Mouse (Mus musculus) small intestine, adult 2 months (tissue): Measurements from ENCODE around the gene Sar1b. TPM values are rescaled to one million over a fixed set of nuclear protein-coding genes. Genes with fewer than 3 reads are reported as not detected.
A peak's percentile ranks its signal among the peaks of the same experiment; 100 is the strongest.
"Not testable (repeated sequence)": the region's sequence is repeated elsewhere in the genome, so short reads cannot be mapped to it uniquely, and the experiment has no call there.

Experiments used
- H3K27ac ChIP-seq: fragments of 200-500 bp; 2 replicates; pipeline ENCODE4 v1.5.1; 2012; ENCODE audit warnings: low read depth, low read length, control low read depth, inconsistent platforms; ENCODE audit not compliant: insufficient read depth
- H3K27me3 ChIP-seq: fragments of 200-500 bp; 2 replicates; pipeline ENCODE4 v1.6.1; 2012; ENCODE audit warnings: mild to moderate bottlenecking, moderate library complexity, low read length, inconsistent platforms; ENCODE audit not compliant: control insufficient read depth, insufficient read depth
- H3K36me3 ChIP-seq: fragments of 200-500 bp; 2 replicates; pipeline ENCODE4 v1.6.1; 2012; ENCODE audit warnings: mild to moderate bottlenecking, low read length, control low read depth, inconsistent platforms; ENCODE audit not compliant: control insufficient read depth, insufficient read depth
- H3K4me1 ChIP-seq: fragments of 200-500 bp; 2 replicates; pipeline ENCODE4 v1.6.1; 2012; ENCODE audit warnings: low read length, inconsistent platforms, mixed read lengths; ENCODE audit not compliant: control insufficient read depth, insufficient read depth, insufficient read length
- H3K4me3 ChIP-seq: fragments of 200-500 bp; 2 replicates; pipeline ENCODE4 v1.5.1; 2012; ENCODE audit warnings: low read depth, mild to moderate bottlenecking, control low read depth, inconsistent platforms, low read length, moderate library complexity
- CTCF ChIP-seq: fragments of 200-500 bp; IDR thresholded peaks from 2 replicates; pipeline ENCODE4 v1.5.1; 2012; ENCODE audit warnings: low read depth, mild to moderate bottlenecking, control low read depth, inconsistent platforms, low read length, moderate library complexity, mixed read lengths; ENCODE audit not compliant: insufficient replicate concordance, insufficient read length; ENCODE audit errors: extremely low read depth
- POLR2A ChIP-seq: fragments of 200-500 bp; IDR thresholded peaks from 2 replicates; pipeline ENCODE4 v1.6.1; 2012; ENCODE audit warnings: low read depth, mild to moderate bottlenecking, control low read depth, inconsistent platforms, low read length, moderate library complexity
- WGBS: fragments of 180-500 bp; shearing (Covaris S2); methylation state at CpG from one replicate; pipeline ENCODE4 v1.1.7; 2018; 5-methylcytosine and 5-hydroxymethylcytosine counted together
- polyA plus RNA-seq: library from polyadenylated mRNA; depleted of rRNA; stranded (reverse); fragments of >200 nt; gene quantifications from 2 replicates; pipeline ENCODE4 v1.2.3, GENCODE M21; 2012

The Sar1b gene
- polyA plus RNA-seq, 1 experiment, result 19.9 TPM

DNA sequence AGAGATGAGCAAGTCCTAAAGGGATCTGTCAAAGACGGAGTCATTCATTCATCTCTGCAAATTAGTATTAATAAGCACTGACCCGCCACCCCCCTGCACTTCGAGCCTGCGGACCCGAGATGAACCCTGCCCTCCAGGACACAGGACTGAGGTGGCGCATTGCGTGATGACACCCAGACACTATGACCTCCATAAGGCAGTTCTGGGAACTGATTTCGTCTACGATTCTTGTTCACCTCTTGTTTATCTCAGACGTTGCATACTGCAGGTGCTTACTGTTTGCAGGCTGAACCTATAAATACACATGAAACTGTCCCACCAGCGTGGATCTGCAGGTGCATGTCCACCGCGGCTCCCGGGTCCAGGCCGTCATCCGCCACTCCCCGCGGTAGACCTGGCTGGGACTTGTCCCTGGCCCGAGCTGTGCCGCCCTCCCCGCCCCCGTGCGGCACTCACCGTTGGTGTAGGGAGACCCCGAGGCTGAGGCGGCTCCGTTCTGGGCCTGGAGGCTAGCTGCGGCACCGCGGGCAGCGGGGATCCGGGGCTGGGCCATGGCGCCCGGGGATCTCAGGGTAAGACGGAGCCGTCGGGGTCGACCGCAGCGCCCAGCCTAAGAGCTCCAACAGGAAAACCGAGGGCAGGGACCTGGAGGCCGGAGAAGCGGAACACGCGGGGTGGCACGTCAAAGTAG, 7.7 kb upstream of the Sar1b start:
- H3K4me3 ChIP-seq, result peak overlapping the region; percentile 87
- peaks cover 4% of the 10 kb centered on the region; the same call in 1 of the 2 replicates for H3K36me3 ChIP-seq
- under 1% methylated on average over 46 of the region's 46 CpGs for WGBS
- no peaks in the 10 kb centered on the region for H3K27me3 ChIP-seq
- TF ChIP-seq CTCF (no peak), POLR2A (no peak)
- peak overlapping the region; percentile 89 for H3K27ac ChIP-seq
- H3K4me1 ChIP-seq, result peaks cover 11% of the 10 kb centered on the region; the same call in 1 of the 2 replicates

DNA sequence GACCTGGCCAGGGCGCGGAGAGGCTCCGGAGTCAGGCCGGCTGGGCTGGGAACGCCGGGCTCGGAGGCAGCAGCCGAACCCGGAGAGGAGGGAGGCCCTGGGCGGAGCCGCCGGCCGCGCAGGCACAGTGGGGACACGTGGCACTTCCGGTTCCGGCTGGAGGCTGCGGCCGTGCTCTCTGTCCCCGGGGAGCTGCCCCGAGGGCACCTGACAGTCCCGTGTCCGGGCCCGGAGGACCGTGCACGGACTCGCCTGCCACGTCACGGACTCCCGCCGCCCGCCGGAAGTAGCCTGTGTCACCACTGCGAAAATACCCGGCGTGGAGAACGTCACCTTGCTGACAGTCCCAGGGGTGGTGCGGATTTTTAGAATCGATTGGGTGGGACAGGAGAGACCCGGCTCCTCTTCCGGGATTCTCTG, 7.1 kb upstream of the Sar1b start:
- Histone ChIP-seq H3K4me3 (peak overlapping the region; percentile 87), H3K36me3 (peaks cover 4% of the 10 kb centered on the region; the same call in 1 of the 2 replicates), H3K27ac (peak overlapping the region; percentile 96), H3K4me1 (peaks cover 11% of the 10 kb centered on the region; the same call in 1 of the 2 replicates), H3K27me3 (no peaks in the 10 kb centered on the region)
- under 1% methylated on average over 41 of the region's 41 CpGs for WGBS
- TF ChIP-seq CTCF (no peak), POLR2A (peak; percentile 55; the same call in 1 of the 2 replicates)

DNA sequence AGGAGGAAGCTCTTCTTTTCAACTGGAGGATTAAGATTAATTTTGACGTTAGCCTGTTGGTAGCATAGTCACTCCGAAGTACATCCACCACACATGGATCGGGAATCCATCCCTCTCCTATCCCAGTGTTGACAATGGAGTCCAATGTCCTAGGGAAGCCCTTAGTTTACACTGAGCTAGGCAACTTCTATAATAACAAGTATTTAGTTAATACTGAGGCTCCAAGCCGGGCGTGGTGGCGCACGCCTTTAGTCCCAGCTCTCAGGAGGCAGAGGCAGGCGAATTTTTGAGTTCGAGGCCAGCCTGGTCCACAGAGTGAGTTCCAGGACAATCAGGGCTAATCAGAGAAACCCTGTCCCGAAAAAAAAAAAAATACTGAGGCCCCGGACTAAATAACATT, 6.5 kb upstream of the Sar1b start:
- TF ChIP-seq CTCF (no peak), POLR2A (no peak)
- H3K36me3 ChIP-seq, result peaks cover 4% of the 10 kb centered on the region; the same call in 1 of the 2 replicates
- 53% methylated on average over 11 of the region's 11 CpGs for WGBS
- peaks cover 11% of the 10 kb centered on the region; the same call in 1 of the 2 replicates for H3K4me1 ChIP-seq
- H3K27ac ChIP-seq, result peak overlapping the region; percentile 96
- peak overlapping the region; percentile 87 for H3K4me3 ChIP-seq
- no peaks in the 10 kb centered on the region for H3K27me3 ChIP-seq

DNA sequence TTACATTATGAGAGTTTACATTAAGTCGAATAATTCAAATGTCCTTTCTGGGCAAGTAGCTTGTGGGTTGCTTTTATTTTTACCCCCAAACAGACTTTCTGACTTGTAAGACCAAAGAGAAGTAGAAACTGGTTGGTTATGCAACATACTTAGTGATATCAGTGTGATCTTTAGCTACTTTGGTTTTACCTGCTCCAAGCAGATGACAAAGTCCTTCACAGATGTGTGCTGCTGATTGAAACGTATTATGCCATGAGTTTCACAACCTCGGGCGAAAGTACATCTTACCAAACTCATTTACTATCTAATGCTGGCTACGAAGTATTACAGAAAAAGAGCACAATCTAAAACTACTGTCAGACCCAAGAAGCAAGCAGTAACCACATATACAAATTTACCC, 5.9 kb upstream of the Sar1b start:
- no peak overlapping the region for H3K4me3 ChIP-seq
- H3K4me1 ChIP-seq, result peaks cover 11% of the 10 kb centered on the region; the same call in 1 of the 2 replicates
- H3K36me3 ChIP-seq, result peaks cover 4% of the 10 kb centered on the region; the same call in 1 of the 2 replicates
- H3K27ac ChIP-seq, result peak overlapping the region; percentile 96
- no peaks in the 10 kb centered on the region for H3K27me3 ChIP-seq
- TF ChIP-seq POLR2A (no peak), CTCF (no peak)
- 39% methylated on average over 5 of the region's 5 CpGs for WGBS

DNA sequence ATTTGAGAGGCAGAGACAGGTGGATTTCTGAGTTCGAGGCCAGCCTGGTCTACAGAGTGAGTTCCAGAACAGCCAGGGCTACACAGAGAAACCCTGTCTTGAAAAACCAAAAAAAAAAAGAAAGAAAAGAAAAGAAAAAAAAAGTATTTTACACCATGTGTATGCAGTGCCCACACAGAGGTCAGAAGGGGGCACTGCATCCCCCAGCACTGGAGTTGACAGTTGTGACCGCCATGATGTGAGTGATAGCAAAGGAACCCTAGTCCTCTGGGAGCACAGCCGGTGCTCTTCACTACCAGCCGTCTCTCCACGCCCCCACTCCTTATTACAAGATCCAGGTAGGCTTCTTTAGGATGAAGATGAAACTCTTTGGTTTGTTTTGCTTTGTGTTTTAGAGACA, 5.3 kb upstream of the Sar1b start:
- H3K27me3 ChIP-seq, H3K36me3 ChIP-seq, H3K4me3 ChIP-seq: not testable (repeated sequence)
- 89% methylated on average over 5 of the region's 5 CpGs for WGBS
- Histone ChIP-seq H3K27ac (peak overlapping the region; percentile 66; the same call in 1 of the 2 replicates), H3K4me1 (peaks cover 11% of the 10 kb centered on the region; the same call in 1 of the 2 replicates)

DNA sequence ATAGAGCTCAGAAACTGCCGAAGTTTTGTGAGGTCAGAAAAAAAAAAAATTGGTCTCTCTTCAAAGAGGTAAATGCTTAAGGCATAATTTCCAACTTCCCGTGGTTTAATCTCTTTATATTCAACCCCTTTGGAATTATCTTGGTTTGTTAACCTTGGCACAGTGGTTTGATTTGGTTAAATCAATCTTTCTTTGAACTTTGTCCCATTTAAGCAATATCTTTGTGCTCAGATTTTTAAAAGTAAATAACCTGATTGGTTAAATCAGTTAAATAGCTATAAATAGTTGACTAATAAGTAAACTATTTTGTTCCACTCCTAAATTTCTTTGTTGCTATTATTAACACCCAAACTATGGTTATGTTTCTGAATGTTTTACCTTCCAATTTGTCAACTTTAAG, 4.2 kb upstream of the Sar1b start:
- Histone ChIP-seq H3K27ac (peak overlapping the region; percentile 68), H3K36me3 (no peaks in the 10 kb centered on the region), H3K4me3 (no peak overlapping the region), H3K4me1 (peaks cover 11% of the 10 kb centered on the region; the same call in 1 of the 2 replicates), H3K27me3 (no peaks in the 10 kb centered on the region)
- 13% methylated on average over 2 of the region's 2 CpGs for WGBS
- TF ChIP-seq CTCF (no peak), POLR2A (no peak)

DNA sequence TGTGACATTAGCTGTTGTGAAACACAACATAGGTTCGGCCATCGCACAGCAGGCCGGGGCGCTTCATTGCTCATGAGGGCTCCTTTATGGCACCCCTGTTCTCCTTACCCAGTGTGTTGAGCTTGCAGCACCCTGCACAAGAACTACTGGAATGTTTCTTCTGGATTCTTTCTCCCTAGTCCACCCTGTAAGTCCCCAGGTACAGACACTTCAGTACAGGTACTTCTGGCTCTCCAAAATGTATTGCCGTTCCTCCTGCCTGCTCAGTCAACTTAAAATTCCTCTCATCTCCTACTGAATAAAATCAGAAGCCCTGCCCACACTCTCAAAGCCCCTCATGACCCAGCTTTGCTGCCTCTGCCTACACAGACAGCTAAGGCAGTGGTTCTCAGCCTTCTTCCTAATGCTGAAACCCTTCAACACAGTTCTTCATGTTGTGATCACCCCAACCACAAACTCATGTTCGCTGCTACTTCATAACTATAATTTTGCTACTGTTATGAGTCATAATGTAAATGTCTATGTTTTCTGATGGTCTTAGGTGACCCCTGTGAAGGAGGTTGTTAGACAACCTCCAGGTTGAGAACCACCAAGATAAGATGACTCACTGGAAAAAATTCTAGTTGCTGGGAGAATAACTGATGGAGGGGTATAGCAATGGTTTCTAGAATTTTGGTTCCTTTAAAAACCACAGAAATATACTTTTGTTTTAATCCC, 3.4 kb upstream of the Sar1b start:
- H3K36me3 ChIP-seq, result no peaks in the 10 kb centered on the region
- WGBS, result 40% methylated on average over 6 of the region's 6 CpGs
- H3K27me3 ChIP-seq, result no peaks in the 10 kb centered on the region
- TF ChIP-seq CTCF, result no peak
- no peak for TF ChIP-seq POLR2A
- H3K4me1 ChIP-seq, result peaks cover 11% of the 10 kb centered on the region; the same call in 1 of the 2 replicates
- peak overlapping the region; percentile 68; the same call in 1 of the 2 replicates for H3K27ac ChIP-seq
- H3K4me3 ChIP-seq, result no peak overlapping the region
